Mouse (Mus musculus) neural tube, embryonic 15.5 days (tissue): ENCODE data around the gene Cdc42ep2. TPM values are rescaled to one million over a fixed set of nuclear protein-coding genes. Genes with fewer than 3 reads are reported as not detected.

Experiments
- ATAC-seq: fragments of 200-750 bp; cut with Nextera tagmentation; 2 replicates; pipeline ENCODE4 v1.8.0; 2017; ENCODE audit warnings: mild to moderate bottlenecking, moderate TSS enrichment, moderate library complexity; ENCODE audit not compliant: low FRiP score
- H3K27ac ChIP-seq: fragments of 300-500 bp; sonication (generic); replicated peaks from 2 replicates; pipeline ENCODE4 v1.5.1; 2015; ENCODE audit warnings: mild to moderate bottlenecking, inconsistent platforms
- H3K27me3 ChIP-seq: fragments of 300-500 bp; sonication (generic); replicated peaks from 2 replicates; pipeline ENCODE4 v1.6.1; 2015; ENCODE audit warnings: inconsistent platforms
- H3K36me3 ChIP-seq: fragments of 300-500 bp; sonication (generic); 2 replicates; pipeline ENCODE4 v1.6.1; 2015; ENCODE audit warnings: inconsistent platforms
- H3K4me1 ChIP-seq: fragments of 300-500 bp; sonication (generic); 2 replicates; pipeline ENCODE4 v1.6.1; 2015; ENCODE audit warnings: inconsistent platforms
- H3K4me2 ChIP-seq: fragments of 300-500 bp; sonication (generic); 2 replicates; pipeline ENCODE4 v1.6.1; 2015; ENCODE audit warnings: inconsistent platforms, mild to moderate bottlenecking, moderate library complexity
- H3K4me3 ChIP-seq: fragments of 300-500 bp; sonication (generic); replicated peaks from 2 replicates; pipeline ENCODE4 v1.5.1; 2015; ENCODE audit warnings: mild to moderate bottlenecking, inconsistent platforms
- H3K9ac ChIP-seq: fragments of 300-500 bp; sonication (generic); replicated peaks from 2 replicates; pipeline ENCODE4 v1.6.1; 2015; ENCODE audit warnings: mild to moderate bottlenecking, inconsistent platforms
- H3K9me3 ChIP-seq: fragments of 300-500 bp; sonication (generic); replicated peaks from 2 replicates; pipeline ENCODE4 v1.6.1; 2016; ENCODE audit warnings: inconsistent platforms
- WGBS: fragments of 180-500 bp; shearing (Covaris S2); methylation state at CpG from one replicate; pipeline ENCODE4 v1.1.7; 2015; ENCODE audit warnings: mixed read lengths; 5-methylcytosine and 5-hydroxymethylcytosine counted together
- polyA plus RNA-seq: library from polyadenylated mRNA; unstranded; fragments of >200 nt; fragmentation: Nextera tagmentation; extraction: Ambion mirVana; gene quantifications from 2 replicates; pipeline ENCODE4 v1.2.1, GENCODE M21; 2015

Cdc42ep2 gene
- polyA plus RNA-seq, 1 experiment from 2014 or later: 20.9 TPM

GRCm38 (mm10) chr19:5927532-5927931, 2.9 kb upstream of the Cdc42ep2 start:
- H3K4me1 ChIP-seq: peaks cover 34% of the 10 kb centered on the region
- no peak overlapping the region for H3K4me3 ChIP-seq
- ATAC-seq: no peak
- no peaks in the 10 kb centered on the region for H3K9me3 ChIP-seq
- 75% methylated on average over 8 of the region's 8 CpGs for WGBS
- H3K27ac ChIP-seq: no peak overlapping the region
- H3K27me3 ChIP-seq: peaks cover 8% of the 10 kb centered on the region; the same call in 1 of the 2 replicates
- no peak overlapping the region for H3K4me2 ChIP-seq
- H3K36me3 ChIP-seq: no peaks in the 10 kb centered on the region
- H3K9ac ChIP-seq: no peak overlapping the region

DNA sequence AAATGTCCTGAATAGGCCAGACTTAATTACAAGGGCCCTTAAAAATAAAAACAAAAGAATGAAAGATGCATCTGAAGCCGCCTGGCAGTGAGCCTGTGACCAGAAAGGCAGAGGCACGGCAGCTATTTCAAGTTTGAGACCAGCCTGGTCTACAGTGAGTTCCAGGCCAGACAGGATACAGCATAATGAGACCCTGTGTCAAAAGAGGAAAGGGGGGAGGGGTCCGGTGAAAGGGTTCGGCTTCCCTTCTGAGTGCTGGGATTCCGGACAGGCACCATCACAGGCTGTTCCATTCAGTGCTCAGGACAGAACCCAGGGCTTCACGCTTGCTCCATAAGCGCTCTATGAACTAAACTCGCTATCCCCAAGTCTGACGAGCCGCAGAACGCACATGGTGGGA, 2.4 kb upstream of the Cdc42ep2 start:
- Histone ChIP-seq H3K9ac (no peak overlapping the region), H3K4me2 (no peak overlapping the region), H3K9me3 (no peaks in the 10 kb centered on the region), H3K4me1 (peaks cover 38% of the 10 kb centered on the region), H3K27me3 (peaks cover 8% of the 10 kb centered on the region; the same call in 1 of the 2 replicates), H3K36me3 (no peaks in the 10 kb centered on the region), H3K4me3 (no peak overlapping the region), H3K27ac (no peak overlapping the region)
- WGBS: 70% methylated on average over 11 of the region's 11 CpGs
- no peak for ATAC-seq

DNA sequence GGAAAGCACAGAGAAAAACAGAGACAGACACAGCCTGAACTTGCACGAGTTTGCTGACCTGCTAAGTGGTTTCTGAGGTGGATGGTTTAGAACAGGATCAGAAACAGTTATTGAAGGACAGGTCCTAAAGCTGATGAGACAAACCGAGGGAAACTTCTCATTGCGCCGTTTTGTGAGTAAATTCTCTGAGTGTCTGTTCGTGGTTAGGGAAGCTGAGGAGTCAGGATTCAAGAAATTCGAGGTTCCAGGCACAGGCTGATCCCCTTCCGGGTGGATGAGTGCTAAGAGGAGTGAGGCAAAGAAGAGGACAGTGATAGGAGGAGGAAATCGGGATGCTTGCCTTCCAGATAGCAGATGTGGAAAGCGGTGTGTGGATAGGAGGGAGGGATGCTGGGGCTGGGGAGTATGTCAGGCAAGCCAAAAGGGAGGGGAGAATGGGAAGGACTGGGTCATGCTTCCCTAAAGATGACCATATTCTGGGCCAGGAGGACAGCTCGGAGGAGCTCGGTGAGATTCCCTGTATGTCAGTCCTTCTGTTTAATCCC, 767 bp upstream of the Cdc42ep2 start:
- peak overlapping the region; percentile 87 for H3K27ac ChIP-seq
- H3K9ac ChIP-seq: peak overlapping the region; percentile 33
- WGBS: 37% methylated on average over 11 of the region's 11 CpGs
- H3K9me3 ChIP-seq: no peaks in the 10 kb centered on the region
- peaks cover 8% of the 10 kb centered on the region; the same call in 1 of the 2 replicates for H3K27me3 ChIP-seq
- peaks cover 44% of the 10 kb centered on the region for H3K4me1 ChIP-seq
- peak overlapping the region; percentile 78 for H3K4me2 ChIP-seq
- no peak for ATAC-seq
- no peaks in the 10 kb centered on the region for H3K36me3 ChIP-seq
- H3K4me3 ChIP-seq: peak overlapping the region; percentile 65

DNA sequence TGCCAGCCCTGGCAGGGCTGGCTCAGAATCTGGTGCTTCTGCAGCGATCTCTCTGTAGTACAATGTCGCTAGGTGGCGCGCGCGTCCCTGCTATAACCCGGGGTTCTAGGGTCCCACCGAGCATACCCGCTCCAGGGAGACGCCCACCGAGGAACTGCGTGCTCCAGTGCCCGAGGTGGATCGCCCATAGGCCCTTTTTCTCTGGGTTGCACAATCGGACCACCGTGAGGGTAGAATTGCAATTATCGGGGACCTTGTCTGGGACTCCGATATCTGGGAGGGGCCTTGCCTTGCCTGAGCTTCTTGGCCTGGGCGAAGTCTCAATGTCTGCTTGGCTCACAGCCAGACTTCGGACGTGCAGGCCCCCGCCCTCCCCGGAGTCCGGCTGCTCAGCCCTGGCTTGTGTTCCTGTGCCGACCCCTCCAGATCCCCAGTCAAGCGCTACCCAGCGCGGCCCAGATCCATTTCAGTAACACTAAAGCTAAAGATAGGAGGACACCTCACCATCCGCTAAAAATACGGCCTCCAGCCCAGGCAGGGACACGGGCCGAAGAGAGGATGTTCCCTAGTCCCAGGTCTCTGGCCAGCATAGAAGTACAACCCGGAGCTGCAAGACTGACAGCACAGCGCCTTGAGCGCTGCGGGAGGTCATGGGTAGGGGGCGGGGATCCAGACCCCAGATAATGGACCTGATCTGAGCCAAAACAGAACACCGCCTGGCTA, 465 bp downstream of the Cdc42ep2 start:
- peaks cover 8% of the 10 kb centered on the region; the same call in 1 of the 2 replicates for H3K27me3 ChIP-seq
- ATAC-seq: peak; percentile 85
- H3K27ac ChIP-seq: peak overlapping the region; percentile 87
- H3K4me2 ChIP-seq: peak overlapping the region; percentile 78
- WGBS: under 1% methylated on average over 38 of the region's 38 CpGs
- peak overlapping the region; percentile 66 for H3K9ac ChIP-seq
- H3K36me3 ChIP-seq: no peaks in the 10 kb centered on the region
- H3K9me3 ChIP-seq: no peaks in the 10 kb centered on the region
- peak overlapping the region; percentile 65 for H3K4me3 ChIP-seq
- peaks cover 37% of the 10 kb centered on the region for H3K4me1 ChIP-seq

GRCm38 (mm10) chr19:5922963-5923362, 1.7 kb downstream of the Cdc42ep2 start:
- H3K9ac ChIP-seq: no peak overlapping the region; the same call in 1 of the 2 replicates

GRCm38 (mm10) chr19:5922119-5922942, 2.3 kb downstream of the Cdc42ep2 start:
- H3K4me2 ChIP-seq: peak overlapping the region; percentile 78
- 78% methylated on average over 15 of the region's 15 CpGs for WGBS
- peaks cover 37% of the 10 kb centered on the region for H3K4me1 ChIP-seq
- ATAC-seq: no peak
- H3K27me3 ChIP-seq: peaks cover 8% of the 10 kb centered on the region; the same call in 1 of the 2 replicates
- H3K9me3 ChIP-seq: no peaks in the 10 kb centered on the region
- peaks cover 10% of the 10 kb centered on the region for H3K36me3 ChIP-seq
- peak overlapping the region; percentile 24; the same call in 1 of the 2 replicates for H3K9ac ChIP-seq
- H3K4me3 ChIP-seq: peak overlapping the region; percentile 8; the same call in 1 of the 2 replicates
- no peak overlapping the region for H3K27ac ChIP-seq

More at GRCm38 (mm10) chr19:5922963-5923362, 1.7 kb downstream of the Cdc42ep2 start:
- ATAC-seq: no peak
- H3K9me3 ChIP-seq: no peaks in the 10 kb centered on the region
- peaks cover 4% of the 10 kb centered on the region; the same call in 1 of the 2 replicates for H3K36me3 ChIP-seq
- H3K27ac ChIP-seq: no peak overlapping the region
- peaks cover 37% of the 10 kb centered on the region for H3K4me1 ChIP-seq
- peaks cover 8% of the 10 kb centered on the region; the same call in 1 of the 2 replicates for H3K27me3 ChIP-seq
- 92% methylated on average over 3 of the region's 3 CpGs for WGBS
- peak overlapping the region; percentile 78 for H3K4me2 ChIP-seq
- no peak overlapping the region; the same call in 1 of the 2 replicates for H3K4me3 ChIP-seq

DNA sequence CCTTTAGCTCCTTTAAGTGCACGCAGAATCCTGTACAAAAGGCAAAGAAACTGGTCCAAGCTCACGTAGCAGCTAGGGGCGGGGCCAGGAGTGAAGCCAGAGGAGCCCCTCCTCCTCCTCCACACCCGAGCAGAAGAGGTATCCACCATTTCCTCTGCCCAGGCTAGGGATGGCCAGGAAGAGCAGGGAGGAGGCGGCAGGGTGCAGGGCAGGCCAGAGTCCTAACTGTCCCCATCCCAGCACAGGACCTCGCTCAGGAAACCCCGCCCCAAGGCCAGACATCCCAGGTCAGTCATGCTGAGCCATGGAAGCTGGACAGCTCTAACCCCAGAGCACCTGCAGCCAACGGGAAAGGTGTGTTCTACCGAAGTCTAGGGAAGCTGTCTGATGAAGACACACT, 2.9 kb downstream of the Cdc42ep2 start:
- Histone ChIP-seq H3K4me2 (peak overlapping the region; percentile 78), H3K9ac (0 out of 2 replicates have a peak overlapping the region, but pooled peaks have one; percentile 24), H3K36me3 (peaks cover 16% of the 10 kb centered on the region), H3K27ac (no peak overlapping the region), H3K4me3 (peak overlapping the region; percentile 8; the same call in 1 of the 2 replicates), H3K4me1 (peaks cover 34% of the 10 kb centered on the region), H3K27me3 (peaks cover 4% of the 10 kb centered on the region; the same call in 1 of the 2 replicates), H3K9me3 (no peaks in the 10 kb centered on the region)
- WGBS: 19% methylated on average over 9 of the region's 9 CpGs
- ATAC-seq: no peak

GRCm38 (mm10) chr19:5913007-5913719, 11.5 kb downstream of the Cdc42ep2 start, which contains the start of gene Dpf2:
Gene Dpf2, minus strand, starts transcription at chr19:5913010.
- ATAC-seq: peak; percentile 58
- H3K9me3 ChIP-seq: no peaks in the 10 kb centered on the region
- H3K27ac ChIP-seq: peak within 1 kb of the TSS; percentile 88
- no peaks in the 10 kb centered on the region for H3K27me3 ChIP-seq
- H3K4me1 ChIP-seq: peaks cover 36% of the 10 kb centered on the region
- H3K36me3 ChIP-seq: peaks cover 26% of the 10 kb centered on the region
- H3K4me3 ChIP-seq: peak within 1 kb of the TSS; percentile 97
- H3K4me2 ChIP-seq: peak within 1 kb of the TSS; percentile 74
- H3K9ac ChIP-seq: peak within 1 kb of the TSS; percentile 85
- 22% methylated on average over 13 of the region's 13 CpGs for WGBS

GRCm38 (mm10) chr19:5912103-5913006, 12.3 kb downstream of the Cdc42ep2 start:
- no peaks in the 10 kb centered on the region for H3K27me3 ChIP-seq
- ATAC-seq: peak; percentile 94
- WGBS: under 1% methylated on average over 59 of the region's 59 CpGs
- peak overlapping the region; percentile 74 for H3K4me2 ChIP-seq
- H3K4me3 ChIP-seq: peak overlapping the region; percentile 97
- H3K9me3 ChIP-seq: no peaks in the 10 kb centered on the region
- peaks cover 36% of the 10 kb centered on the region for H3K4me1 ChIP-seq
- H3K36me3 ChIP-seq: peaks cover 17% of the 10 kb centered on the region
- peak overlapping the region; percentile 88 for H3K27ac ChIP-seq
- peak overlapping the region; percentile 85 for H3K9ac ChIP-seq

DNA sequence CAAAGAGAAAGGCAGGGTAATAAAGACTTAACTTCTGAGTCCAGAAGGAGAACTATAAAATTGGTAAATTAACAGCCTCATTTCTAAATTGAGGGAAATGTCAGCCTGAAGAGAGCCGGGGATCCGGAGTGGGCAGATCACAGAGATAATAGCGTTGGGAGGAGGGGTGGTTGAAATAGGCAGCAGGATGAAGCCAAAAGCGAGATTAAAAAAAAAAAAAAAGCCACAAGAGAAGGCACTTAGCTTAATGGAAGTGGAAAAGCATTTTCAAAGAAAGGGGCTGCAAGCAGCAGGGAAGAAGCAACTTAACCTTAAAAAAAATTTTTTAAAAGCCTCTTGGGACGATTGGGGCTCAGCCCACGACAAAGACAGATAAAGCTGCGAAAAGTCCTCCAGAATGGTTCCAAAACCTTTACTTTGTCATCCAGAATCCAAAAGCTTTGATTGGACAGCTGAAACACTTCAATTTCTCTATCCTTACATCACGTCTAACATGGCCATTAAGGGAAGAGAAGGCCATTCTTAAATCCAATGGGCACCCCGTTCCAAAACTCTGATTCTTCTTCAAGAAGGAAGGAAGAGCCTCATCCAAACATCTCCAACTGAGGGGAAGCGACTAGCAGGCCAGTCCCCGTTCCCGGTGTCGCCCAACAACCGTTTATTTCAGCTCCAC, 13.1 kb downstream of the Cdc42ep2 start:
- H3K9me3 ChIP-seq: no peaks in the 10 kb centered on the region
- WGBS: 3% methylated on average over 14 of the region's 14 CpGs
- ATAC-seq: no peak
- H3K27ac ChIP-seq: peak overlapping the region; percentile 88
- H3K4me1 ChIP-seq: peaks cover 36% of the 10 kb centered on the region
- no peaks in the 10 kb centered on the region for H3K27me3 ChIP-seq
- peak overlapping the region; percentile 74 for H3K4me2 ChIP-seq
- H3K4me3 ChIP-seq: peak overlapping the region; percentile 97
- peaks cover 17% of the 10 kb centered on the region for H3K36me3 ChIP-seq
- H3K9ac ChIP-seq: peak overlapping the region; percentile 85
